Mouse (Mus musculus): ENCODE data around the gene Galk1. TPM values are rescaled to one million over a fixed set of nuclear protein-coding genes. Genes with fewer than 3 reads are reported as not detected.
"Not testable (repeated sequence)": the region's sequence is repeated elsewhere in the genome, so short reads cannot be mapped to it uniquely, and the experiment has no call there.

Gene Galk1
- polyA plus RNA-seq, 1 experiment: 150 TPM

DNA sequence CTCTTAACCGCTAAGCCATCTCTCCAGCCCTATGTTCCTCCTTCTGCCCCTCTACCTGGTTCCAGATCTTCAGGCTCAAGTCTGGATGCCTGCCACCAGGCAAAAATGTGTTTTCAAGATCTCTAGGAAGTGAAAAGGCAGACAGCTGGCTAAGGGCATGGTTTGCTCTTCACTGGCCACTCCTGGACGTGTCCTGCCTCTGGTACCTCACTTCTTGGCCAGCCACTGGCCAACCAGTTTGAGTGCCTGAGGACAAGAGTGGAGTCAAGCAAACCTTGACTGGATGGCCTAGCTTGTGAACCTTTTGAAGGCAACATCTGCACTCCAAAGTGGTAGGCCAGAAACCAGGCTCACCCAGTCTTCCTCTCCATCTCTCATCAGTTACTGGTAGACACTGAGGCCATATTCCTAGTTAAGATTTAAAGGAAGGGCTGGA, 7.5 kb upstream of the Galk1 start:
- no peaks in the 10 kb centered on the region for H3K27me3 ChIP-seq (ENCODE audit: control insufficient read depth, insufficient read depth, insufficient read length)
- TF ChIP-seq FOSL1 (IDR thresholded peaks at IDR 0.05; ENCODE audit: insufficient read depth, low read length, poor library complexity, severe bottlenecking) (no peak), CEBPB (IDR thresholded peaks at IDR 0.05; ENCODE audit: low read depth) (no peak), USF1 (IDR thresholded peaks at IDR 0.05; ENCODE audit: low read depth) (no peak), MYOG (IDR thresholded peaks at IDR 0.05; ENCODE audit: control insufficient read depth, extremely low read depth, insufficient read length) (no peak), CTCF (IDR thresholded peaks at IDR 0.05; ENCODE audit: control insufficient read depth, insufficient read depth, insufficient read length) (no peak), MYOD1 (IDR thresholded peaks at IDR 0.05; ENCODE audit: control insufficient read depth, insufficient read length, low read depth) (no peak), MAX (IDR thresholded peaks at IDR 0.05) (no peak)
- no peak overlapping the region for H3K4me3 ChIP-seq (ENCODE audit: insufficient read depth, poor library complexity, severe bottlenecking)
- H3ac ChIP-seq (ENCODE audit: control insufficient read depth, insufficient read length, low read depth): no peak overlapping the region
- peaks cover 28% of the 10 kb centered on the region for H3K36me3 ChIP-seq (ENCODE audit: control insufficient read depth, insufficient read depth)
- peaks cover 31% of the 10 kb centered on the region for H3K79me2 ChIP-seq (ENCODE audit: control insufficient read depth, insufficient read depth)
- peaks cover 14% of the 10 kb centered on the region for H3K79me3 ChIP-seq (ENCODE audit: low read depth)

DNA sequence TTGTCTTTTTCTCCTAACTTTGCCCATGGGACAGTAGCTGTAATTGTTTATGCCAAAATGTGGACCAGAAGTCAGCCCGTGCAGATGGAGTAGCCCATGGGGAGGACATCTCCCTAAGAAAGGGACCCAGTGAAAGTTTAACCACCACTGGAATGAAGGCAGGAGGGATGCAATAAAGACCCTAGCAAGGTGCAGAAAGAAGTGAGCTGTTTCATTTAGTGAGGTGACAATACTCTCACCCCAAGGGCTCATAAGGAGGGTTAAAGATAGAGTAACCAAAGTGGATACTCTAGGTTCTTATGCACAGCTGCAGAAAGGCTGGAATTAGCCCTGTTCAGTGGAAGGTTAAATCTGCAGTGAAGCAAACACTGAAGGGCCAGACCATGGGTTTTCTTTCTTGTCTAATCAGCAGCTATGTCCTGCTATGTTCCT, 6.9 kb upstream of the Galk1 start:
- TF ChIP-seq USF1 (IDR thresholded peaks at IDR 0.05; ENCODE audit: low read depth) (no peak), MYOD1 (IDR thresholded peaks at IDR 0.05; ENCODE audit: control insufficient read depth, insufficient read length, low read depth) (no peak), MYOG (IDR thresholded peaks at IDR 0.05; ENCODE audit: control insufficient read depth, extremely low read depth, insufficient read length) (no peak), FOSL1 (IDR thresholded peaks at IDR 0.05; ENCODE audit: insufficient read depth, low read length, poor library complexity, severe bottlenecking) (no peak), CTCF (IDR thresholded peaks at IDR 0.05; ENCODE audit: control insufficient read depth, insufficient read depth, insufficient read length) (no peak), MAX (IDR thresholded peaks at IDR 0.05) (no peak), CEBPB (IDR thresholded peaks at IDR 0.05; ENCODE audit: low read depth) (no peak)
- peaks cover 28% of the 10 kb centered on the region for H3K36me3 ChIP-seq (ENCODE audit: control insufficient read depth, insufficient read depth)
- peaks cover 14% of the 10 kb centered on the region for H3K79me3 ChIP-seq (ENCODE audit: low read depth)
- H3K4me3 ChIP-seq (ENCODE audit: insufficient read depth, poor library complexity, severe bottlenecking): no peak overlapping the region
- H3K79me2 ChIP-seq (ENCODE audit: control insufficient read depth, insufficient read depth): peaks cover 31% of the 10 kb centered on the region
- no peak overlapping the region for H3ac ChIP-seq (ENCODE audit: control insufficient read depth, insufficient read length, low read depth)
- no peaks in the 10 kb centered on the region for H3K27me3 ChIP-seq (ENCODE audit: control insufficient read depth, insufficient read depth, insufficient read length)

DNA sequence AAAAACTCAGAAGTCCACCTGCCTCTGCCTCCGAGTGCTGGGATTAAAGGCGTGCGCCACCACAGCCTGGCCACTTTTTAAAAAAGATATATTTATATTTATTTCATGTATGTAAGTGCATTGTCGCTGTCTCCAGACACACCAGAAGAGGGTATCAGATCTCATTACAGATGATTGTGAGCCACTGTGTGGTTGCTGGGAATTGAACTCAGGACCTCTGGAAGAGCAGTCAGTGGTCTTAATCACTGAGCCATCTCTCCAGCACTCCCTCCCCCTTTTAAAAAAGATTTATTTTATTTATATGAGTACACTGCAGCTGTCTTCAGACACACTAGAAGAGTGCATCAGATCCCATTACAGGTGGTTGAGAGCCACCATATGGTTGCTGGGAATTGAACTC, 6.3 kb upstream of the Galk1 start:
- H3K4me3 ChIP-seq (ENCODE audit: insufficient read depth, poor library complexity, severe bottlenecking); H3ac ChIP-seq (ENCODE audit: control insufficient read depth, insufficient read length, low read depth); H3K27me3 ChIP-seq (ENCODE audit: control insufficient read depth, insufficient read depth, insufficient read length): not testable (repeated sequence)
- Histone ChIP-seq H3K79me3 (ENCODE audit: low read depth) (peaks cover 14% of the 10 kb centered on the region), H3K36me3 (ENCODE audit: control insufficient read depth, insufficient read depth) (peaks cover 28% of the 10 kb centered on the region), H3K79me2 (ENCODE audit: control insufficient read depth, insufficient read depth) (peaks cover 28% of the 10 kb centered on the region)

DNA sequence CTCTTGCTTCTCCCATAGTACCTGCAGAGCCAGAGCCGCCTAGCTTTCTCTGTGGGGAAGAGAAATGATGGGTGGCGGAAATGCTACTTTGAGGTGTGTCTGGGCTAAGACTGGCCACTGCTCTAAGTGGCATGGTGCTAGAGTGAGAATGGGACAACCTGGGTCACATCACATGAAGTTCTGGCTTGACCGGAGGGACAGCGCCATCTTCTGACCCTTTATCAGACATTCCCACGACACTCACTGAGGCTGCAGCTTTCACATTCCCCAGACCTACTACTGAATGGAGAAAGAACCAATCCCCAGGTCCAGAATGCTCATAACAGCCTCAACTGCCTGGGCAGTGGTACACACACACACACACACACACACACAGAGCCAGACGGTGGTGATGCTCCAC, 5.6 kb upstream of the Galk1 start:
- no peak for TF ChIP-seq MYOG (IDR thresholded peaks at IDR 0.05; ENCODE audit: control insufficient read depth, extremely low read depth, insufficient read length)
- TF ChIP-seq CTCF (IDR thresholded peaks at IDR 0.05; ENCODE audit: control insufficient read depth, insufficient read depth, insufficient read length): peak; percentile 48
- H3K36me3 ChIP-seq (ENCODE audit: control insufficient read depth, insufficient read depth): peaks cover 23% of the 10 kb centered on the region
- no peak overlapping the region for H3K4me3 ChIP-seq (ENCODE audit: insufficient read depth, poor library complexity, severe bottlenecking)
- peaks cover 9% of the 10 kb centered on the region for H3K79me3 ChIP-seq (ENCODE audit: low read depth)
- no peaks in the 10 kb centered on the region for H3K27me3 ChIP-seq (ENCODE audit: control insufficient read depth, insufficient read depth, insufficient read length)
- H3K79me2 ChIP-seq (ENCODE audit: control insufficient read depth, insufficient read depth): peaks cover 20% of the 10 kb centered on the region
- H3ac ChIP-seq (ENCODE audit: control insufficient read depth, insufficient read length, low read depth): no peak overlapping the region

DNA sequence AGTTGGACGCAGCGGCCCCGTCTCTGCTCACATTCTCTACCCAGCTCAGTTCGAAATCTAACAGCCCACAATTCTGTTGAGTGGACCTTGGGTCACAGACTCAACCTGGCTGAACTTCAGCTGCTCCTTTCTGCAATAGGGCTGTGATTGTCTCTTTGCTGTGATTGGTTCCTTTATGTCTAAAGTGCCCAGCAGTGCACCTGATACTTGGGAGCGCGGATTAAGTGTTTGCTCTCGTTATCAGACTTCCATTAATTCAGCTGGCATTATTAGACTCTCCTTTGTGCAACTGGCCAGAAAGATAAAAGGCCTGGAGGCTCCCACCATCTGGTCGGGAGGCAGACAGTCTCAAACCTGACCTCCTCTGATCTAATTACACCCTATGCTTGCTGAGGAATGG, 2.3 kb upstream of the Galk1 start:
- TF ChIP-seq MAX (IDR thresholded peaks at IDR 0.05) (no peak), CEBPB (IDR thresholded peaks at IDR 0.05; ENCODE audit: low read depth) (no peak), FOSL1 (IDR thresholded peaks at IDR 0.05; ENCODE audit: insufficient read depth, low read length, poor library complexity, severe bottlenecking) (no peak), MYOG (IDR thresholded peaks at IDR 0.05; ENCODE audit: control insufficient read depth, extremely low read depth, insufficient read length) (no peak), CTCF (IDR thresholded peaks at IDR 0.05; ENCODE audit: control insufficient read depth, insufficient read depth, insufficient read length) (no peak), MYOD1 (IDR thresholded peaks at IDR 0.05; ENCODE audit: control insufficient read depth, insufficient read length, low read depth) (no peak), USF1 (IDR thresholded peaks at IDR 0.05; ENCODE audit: low read depth) (no peak)
- no peaks in the 10 kb centered on the region for H3K27me3 ChIP-seq (ENCODE audit: control insufficient read depth, insufficient read depth, insufficient read length)
- no peak overlapping the region for H3K4me3 ChIP-seq (ENCODE audit: insufficient read depth, poor library complexity, severe bottlenecking)
- H3K79me3 ChIP-seq (ENCODE audit: low read depth): peaks cover 4% of the 10 kb centered on the region
- H3K36me3 ChIP-seq (ENCODE audit: control insufficient read depth, insufficient read depth): peaks cover under 1% of the 10 kb centered on the region
- peaks cover 15% of the 10 kb centered on the region for H3K79me2 ChIP-seq (ENCODE audit: control insufficient read depth, insufficient read depth)
- H3ac ChIP-seq (ENCODE audit: control insufficient read depth, insufficient read length, low read depth): no peak overlapping the region

DNA sequence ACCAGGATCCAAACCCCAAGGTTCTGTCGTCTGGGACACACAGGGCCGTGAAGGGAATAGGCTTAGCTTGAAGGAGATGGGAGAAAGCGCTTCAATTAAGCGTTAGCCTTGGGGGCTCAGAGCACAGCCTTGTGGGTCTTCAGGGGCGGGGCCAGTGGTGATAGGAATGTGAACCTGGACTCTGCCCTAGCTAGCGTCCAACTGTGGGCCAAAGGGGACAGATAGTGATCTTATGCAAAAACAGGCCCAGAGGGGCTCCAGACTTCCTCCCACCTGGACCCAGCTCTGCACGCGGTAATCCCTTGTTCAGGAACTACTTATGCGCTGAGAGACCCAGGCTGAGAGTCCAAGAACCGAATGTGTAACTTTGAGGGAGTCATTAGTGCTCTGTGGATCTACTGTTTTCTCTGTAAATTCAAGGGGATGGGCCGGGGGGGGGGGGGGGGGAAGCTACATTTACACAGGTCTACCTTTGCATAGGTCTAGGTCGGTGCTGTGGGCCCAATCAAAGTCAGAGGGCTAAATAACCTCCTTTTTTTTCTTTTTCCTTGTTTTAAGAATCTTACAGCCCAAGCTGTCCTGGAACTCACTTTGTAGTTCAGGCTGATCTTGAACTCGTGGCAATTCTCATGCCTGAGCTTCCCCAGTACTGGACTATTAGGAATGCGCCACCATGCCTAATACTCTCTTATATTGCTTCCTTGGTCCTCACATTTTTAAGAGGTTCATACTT, 824 bp downstream of the Galk1 start:
- H3K79me2 ChIP-seq (ENCODE audit: control insufficient read depth, insufficient read depth): peaks cover 15% of the 10 kb centered on the region
- TF ChIP-seq MAX (IDR thresholded peaks at IDR 0.05) (no peak), FOSL1 (IDR thresholded peaks at IDR 0.05; ENCODE audit: insufficient read depth, low read length, poor library complexity, severe bottlenecking) (no peak), MYOD1 (IDR thresholded peaks at IDR 0.05; ENCODE audit: control insufficient read depth, insufficient read length, low read depth) (no peak)
- peak overlapping the region; percentile 87 for H3ac ChIP-seq (ENCODE audit: control insufficient read depth, insufficient read length, low read depth)
- no peaks in the 10 kb centered on the region for H3K27me3 ChIP-seq (ENCODE audit: control insufficient read depth, insufficient read depth, insufficient read length)
- peak overlapping the region; percentile 66 for H3K4me3 ChIP-seq (ENCODE audit: insufficient read depth, poor library complexity, severe bottlenecking)
- H3K36me3 ChIP-seq (ENCODE audit: control insufficient read depth, insufficient read depth): peaks cover 19% of the 10 kb centered on the region
- H3K79me3 ChIP-seq (ENCODE audit: low read depth): peaks cover 4% of the 10 kb centered on the region
